Mouse (Mus musculus): ENCODE measurements around the gene Exph5.
A peak's percentile ranks its signal among the peaks of the same experiment; 100 is the strongest.

Gene Exph5

DNA sequence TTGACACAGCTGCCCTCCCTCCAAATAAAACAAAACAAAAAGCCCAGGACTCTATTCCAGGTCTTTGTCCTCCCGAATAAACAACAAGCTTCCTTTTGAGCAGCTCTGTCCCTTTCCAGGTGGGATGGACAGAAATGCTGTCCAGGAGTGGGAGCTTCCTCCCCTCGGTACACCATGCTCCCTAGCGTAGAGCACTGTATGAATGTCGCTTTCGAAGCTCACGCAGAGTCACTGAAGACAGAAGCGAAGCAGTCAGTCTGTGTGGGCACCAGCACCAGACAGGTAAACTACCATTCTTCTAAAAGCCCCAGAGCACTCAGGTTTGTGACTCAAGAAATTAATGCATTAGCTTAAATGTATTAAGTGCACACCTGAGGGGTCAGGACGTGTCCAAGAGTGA is 20.2 kb downstream of the Exph5 start:
- no peak for DNase-seq

DNA sequence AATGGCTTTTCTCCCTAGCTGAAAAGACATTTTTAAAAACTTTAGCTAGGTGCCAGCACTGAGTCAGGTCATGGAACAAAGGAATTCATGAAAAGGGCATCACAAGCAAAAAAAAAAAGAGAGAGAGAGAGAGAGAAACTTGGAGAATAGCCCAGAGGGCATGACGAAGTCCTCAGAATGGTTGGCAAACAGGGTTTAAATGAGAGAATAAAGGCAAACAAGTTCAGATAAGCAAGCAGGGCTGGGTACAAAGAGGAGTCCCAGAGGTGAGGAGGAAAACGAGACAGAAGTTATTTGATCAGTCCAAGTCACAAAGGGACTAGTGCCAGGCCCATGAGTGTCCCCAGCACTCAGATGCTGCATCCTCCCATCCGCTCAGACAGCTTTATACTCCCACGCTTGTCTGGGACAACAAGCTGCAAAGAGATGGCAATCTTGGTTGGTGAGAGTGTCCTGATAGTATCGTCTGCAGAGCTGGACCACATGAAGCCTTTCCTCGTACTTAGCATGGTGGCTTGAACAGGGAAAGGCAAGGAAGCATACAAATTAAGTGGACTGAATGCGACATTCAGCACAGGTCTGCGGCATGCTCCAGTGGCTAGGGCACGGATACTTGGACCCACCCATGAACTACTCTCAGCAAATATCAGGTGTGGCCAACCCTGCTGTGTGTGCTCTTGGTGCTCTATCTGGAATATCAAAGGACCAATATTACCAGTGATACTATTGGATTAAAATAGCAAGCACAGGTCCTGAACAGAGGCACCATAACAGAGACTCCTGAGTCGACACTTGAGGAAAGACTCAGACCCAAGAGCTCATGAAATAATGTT is 22.2 kb downstream of the Exph5 start:
- DNase-seq: no peak

DNA sequence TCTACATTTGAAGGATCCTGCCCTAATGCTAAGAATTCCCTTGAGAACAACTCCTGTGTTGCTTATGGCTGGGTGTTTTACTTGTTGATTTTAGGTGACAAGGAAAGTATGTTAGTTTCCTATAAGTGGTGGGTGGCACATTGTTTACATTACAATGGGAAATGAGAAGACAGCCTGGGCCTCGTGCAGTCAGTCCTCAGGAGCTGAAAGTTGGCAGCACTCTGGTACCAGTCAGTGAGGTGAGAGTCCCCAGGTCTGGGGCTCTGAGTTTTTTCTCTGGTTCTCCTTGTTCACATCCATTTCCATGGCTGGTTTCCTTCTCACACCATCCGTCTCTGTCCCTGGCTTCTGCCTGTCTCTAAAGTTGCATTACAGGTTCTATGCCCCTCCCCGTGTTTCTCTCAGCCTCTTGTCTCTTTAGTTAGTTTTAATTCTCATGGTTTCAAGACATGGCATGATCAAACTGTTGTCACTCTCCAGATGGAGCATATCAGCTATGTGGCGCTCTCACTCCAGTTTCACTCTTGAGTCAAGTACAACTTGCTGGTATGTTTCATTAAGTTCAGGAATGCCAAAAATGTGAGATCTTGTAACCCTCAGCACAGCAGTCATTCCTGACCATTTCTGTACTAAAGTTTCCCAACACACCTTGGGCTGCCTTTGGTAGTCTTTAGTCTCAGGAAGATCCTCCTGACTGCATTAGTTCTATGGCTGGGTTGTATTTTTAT is 24.1 kb downstream of the Exph5 start:
- DNase-seq: peak; percentile 47

DNA sequence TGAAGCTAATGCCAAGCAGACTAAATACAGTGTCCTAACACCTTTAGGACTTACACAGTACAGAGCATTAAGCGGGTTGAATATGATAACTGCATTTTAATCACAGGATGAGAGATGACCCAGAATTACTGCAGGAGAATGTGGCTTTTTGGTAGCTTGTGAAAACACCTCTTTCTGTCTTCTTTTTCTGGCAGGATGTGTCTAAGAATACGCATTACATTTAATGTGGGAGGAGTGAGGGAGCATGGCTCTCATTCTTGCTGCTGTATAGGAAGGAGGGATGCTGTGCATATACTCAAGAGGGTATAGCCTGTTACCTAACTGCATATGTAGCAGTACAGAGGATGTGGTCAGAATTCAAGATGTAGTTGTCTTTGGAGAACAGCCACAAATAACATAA is 26.7 kb downstream of the Exph5 start:
- DNase-seq: no peak

DNA sequence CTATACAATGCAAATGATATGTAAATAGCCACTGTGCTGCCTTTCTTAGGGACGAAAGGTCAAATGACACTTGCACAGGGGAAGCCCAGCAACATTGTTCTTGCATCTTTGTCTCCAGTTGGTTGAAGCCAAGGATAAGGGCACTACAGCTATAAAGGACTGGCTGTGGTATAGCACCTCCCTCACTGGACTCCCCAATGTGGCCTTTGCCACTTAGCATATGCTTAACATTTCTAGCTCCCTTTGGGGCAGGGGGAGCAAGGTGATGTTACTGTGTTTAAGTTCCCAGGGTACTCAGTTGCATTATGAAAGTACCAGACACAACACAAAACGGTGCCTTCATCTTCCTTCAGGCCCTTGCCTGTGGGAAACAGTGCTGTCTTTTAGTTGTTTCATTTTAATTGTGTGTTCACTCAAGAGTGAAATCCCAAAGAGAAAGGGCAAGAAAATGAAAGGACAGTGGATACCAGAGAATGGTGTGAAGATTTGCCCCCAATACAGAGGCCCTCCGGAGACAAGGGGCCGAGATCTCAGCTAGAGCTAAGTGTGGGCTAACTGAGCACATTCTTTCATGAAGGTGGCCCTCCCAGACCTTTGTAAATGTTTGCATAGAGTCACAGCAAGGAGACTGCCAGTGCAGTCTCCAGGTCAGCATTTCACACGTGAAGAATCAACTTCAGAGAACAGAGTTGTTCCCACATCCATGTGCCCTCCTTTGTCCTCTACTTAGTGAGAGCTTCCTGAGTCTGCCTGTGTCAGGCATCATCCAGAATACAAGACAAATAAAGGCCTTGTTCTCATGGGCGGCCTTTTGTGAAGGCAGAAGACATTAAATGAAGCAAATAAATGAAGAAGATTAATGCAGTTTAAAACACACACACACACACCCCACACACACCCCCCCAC is 28.1 kb downstream of the Exph5 start:
- DNase-seq: no peak

DNA sequence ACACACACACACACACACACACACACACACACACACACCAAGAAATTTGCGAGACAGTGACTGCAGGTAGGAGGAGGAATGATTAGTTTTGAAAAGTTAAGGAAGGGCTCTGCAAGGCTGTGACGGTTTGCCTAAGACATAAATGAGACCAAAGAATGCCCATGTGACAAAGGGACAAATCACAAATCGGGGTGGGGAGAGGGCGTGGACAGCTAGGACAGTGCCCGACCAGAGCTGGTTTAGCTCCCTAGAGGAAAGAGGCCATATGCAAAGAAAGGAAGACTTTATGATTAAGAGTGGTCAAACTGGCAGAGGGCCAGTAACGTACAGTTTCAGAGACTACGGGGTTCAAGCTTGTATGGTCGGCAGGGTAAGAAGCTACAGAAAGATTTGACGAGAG is 28.8 kb downstream of the Exph5 start:
- DNase-seq: no peak

DNA sequence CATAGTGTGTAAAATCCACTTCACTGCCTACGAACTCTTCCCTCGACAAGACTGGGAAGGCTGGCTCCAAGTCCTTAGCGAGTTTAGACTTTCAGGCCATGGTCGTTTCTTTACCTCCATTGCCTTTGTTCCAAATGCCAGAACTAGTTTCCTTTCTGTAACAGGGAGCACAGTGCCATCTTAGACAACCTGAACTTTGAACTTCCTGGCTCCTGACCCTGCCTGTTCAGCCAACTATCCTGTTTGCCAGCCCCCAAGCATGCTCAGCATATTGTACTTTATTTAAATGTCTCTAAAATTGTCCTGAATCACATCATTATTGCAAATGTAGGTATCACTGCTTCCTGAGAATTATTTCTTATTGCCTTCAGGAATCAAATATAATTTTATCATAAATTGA is 32.0 kb downstream of the Exph5 start:
- DNase-seq: no peak

DNA sequence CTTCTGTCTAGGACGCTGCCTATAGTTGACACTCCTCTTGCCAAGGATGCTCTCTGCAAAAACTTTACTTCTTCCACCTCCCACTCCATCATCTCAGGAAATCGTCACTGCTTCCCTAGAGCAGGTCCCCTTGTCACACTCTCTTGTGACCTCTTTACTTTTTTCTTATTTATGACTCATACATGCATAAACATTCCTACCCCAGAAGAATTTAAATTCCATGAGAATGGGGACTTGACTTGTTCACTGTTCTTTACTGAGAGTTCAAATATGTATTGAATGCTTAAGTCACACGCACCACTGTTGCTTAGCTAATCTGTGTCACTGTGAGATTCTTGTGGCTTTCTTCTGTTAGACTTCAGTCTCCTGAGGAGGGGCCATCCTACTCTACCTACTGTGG is 33.7 kb downstream of the Exph5 start:
- no peak for DNase-seq

DNA sequence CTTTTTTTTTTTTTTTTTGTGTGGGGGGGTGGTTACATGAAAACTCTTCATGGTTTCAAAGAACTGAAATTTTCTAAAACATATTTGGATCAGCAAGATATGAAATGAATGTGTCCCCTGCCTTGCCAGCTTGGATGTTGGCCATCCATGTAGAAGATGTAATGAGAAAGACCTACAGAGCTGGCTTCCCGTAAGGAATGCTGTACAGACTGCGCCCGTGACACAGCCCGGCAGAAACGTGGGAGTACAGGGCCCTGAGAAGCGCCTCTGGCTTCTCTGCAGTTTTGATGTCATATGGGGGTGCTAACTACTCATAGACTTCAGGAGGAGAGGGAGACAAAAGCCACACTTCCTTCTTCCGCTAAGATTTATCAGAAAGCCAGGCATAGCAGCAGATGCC is 38.1 kb downstream of the Exph5 start:
- no peak for DNase-seq

DNA sequence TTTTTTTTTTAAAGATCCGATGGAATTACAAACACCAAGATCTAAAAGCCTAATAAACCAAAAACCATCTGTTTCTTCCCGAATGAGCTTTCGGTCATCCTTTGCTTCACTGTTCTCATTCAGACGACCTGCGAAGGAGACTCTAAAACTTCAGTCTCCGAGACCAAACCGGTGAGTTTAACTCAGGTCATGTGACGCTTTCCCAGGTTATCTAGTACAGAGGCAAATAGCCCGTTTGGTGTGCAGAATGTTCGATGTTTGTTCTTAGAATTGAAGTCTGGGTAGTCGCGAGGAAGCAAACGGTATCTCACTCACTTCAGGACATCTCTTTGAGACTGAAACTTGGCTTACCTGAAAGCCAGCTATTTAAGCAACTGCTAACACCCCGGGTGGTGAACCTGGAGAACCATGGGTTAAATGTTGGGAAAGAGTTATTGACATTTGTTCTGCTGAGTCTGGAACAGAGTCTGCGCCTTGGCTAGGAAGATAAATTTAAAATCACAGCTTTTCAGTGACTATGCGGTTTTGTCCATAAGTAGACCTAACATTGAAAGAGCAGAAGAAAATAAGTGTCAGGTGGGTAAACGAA is 39.0 kb downstream of the Exph5 start:
- DNase-seq: no peak

DNA sequence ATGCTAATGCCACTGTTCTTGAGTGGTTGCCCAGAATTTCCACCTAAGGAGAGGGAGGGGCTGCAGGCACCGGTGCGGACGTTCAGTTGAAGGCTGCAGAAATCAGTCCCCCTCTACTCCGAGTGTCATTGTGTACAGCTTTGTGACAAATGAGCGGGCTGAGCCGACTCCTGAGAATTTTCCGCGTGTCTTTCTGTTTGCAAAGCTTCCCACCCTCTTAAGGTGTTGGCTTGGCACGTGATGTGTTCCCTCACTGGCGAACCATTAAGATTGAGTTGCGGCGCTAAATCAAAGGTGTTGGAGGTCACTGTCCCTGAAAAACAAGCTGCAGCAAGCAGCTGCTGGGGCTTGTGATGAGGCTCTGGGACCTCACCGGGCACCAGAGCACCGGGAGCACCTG is 39.5 kb downstream of the Exph5 start:
- DNase-seq: peak; percentile 24

DNA sequence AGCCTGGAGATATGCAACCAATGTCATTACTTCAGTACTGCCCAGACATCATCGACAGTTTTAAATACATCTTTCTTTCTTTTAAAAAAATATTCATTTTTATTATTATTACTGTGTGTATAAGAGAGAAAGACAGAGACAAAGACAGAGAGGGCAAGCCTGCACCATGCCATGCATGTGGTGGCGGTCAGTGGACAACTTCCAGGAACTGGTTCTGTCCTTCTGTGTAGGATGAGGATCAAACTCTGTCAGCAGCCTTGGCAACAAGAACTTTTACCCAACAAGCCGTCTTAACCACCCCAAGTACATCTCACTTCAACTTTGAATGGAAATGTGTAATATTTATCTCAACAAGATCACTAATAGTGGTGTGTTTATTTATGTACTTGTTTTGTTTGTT is 40.5 kb downstream of the Exph5 start:
- DNase-seq: no peak

DNA sequence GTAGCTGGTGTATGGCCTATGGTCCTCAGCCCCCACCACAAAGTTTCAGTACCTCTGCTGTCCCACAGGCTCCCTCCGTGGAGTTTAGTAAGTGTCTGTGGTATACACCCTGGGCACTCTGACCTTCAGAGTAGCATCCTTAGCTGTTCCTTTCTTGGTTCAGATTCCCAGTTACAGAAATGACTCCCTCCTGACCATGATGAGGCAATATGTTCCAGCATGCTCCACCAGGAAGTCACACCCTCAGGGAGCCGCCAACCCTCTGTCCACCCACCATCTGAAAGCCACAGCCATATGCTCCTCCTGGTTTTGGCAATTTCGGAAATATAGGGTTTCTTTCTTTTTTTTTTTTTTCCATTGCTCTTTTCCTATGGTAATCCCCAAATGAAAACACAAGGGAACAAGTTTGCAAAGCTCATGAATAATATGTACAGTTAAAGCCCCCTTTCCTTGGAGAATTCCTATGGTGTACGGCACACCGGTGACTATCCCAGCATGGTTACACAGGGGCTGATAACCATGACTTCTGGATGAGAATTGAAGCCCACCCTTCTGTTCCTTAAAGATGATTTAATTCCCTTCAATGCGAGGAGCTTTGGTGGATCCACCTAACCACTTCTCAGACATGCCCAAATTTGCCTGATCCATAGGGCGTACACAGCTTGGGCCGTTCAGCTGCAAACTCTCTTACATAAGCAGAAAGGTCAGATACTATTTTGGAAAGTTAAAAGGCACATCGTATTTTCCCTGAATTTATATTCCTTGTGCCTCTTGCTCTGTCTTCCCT is 43.4 kb downstream of the Exph5 start:
- no peak for DNase-seq

DNA sequence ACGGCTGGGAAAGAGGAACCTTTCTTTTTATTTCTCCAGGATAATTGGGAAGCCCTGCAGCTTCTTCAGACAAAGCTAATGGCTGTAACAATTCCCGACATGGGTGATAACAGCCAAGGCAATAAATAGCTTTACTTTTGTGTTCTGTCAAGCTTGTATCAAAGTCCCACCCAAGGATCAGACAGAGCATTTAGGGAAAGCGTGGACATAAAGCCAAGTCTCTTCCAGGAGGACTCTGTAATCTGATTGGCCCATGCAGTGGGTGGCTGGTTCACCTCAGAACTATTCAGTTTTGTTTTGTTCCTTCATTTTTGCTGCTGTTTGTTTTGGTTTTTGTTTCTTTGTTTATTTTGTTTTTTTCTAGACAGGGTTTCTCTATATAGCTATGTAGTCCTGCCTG is 44.3 kb downstream of the Exph5 start:
- no peak for DNase-seq

DNA sequence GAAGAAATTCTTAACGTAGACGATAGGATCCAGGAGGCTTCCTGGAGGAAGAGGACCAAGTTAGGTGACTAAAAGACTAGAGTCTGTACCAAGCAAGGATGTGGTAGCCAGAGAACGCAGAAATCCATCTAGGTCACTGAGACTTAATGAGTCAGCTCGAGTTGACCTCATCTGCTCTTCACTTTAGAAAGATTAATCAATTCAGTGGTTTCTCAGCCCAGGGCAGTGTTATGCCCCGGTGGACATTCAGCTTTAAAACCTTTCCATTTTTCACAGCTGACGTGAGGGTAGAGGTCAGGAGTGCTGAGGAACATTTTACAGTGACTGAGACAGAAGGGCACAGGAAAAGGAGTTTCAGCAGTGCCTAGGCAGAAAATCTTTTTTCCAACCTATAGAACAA is 44.9 kb downstream of the Exph5 start:
- DNase-seq: no peak

DNA sequence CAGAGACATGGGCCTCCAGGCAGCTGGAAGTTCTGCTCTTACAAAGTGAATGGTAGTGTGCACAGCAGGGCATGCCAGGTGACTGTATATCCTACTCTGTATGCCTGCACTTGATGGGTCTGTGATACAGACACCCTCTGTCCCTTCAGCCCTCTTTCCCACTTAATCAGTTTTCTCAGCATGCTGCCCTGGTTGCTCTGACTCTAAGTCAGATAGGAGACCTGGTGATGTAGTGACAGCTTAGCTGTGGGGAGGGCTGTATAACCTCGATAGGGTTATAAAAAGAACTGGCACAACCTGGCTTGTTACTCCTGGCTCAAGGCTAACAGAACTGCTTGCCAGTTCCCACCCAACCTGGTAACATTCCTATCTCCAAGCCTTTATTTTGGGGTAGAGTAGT is 47.7 kb downstream of the Exph5 start:
- DNase-seq: no peak

DNA sequence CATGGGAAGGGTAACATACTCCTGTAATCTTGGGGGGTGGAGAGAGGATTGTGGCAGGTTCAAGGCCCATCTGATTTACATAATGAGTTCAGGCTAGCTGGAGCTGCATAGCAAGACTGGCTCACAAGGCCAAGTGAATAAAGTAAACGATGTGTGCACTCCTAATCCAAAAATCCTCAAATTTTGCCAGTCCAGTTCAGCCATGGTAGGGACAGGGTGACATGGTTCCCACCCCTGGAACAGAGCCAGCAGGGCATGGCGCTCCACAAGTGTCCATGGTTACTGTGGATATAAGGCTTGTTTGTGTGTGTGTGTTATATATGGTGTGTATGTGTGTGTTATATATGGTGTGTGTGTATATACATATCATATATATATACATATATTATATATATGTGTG is 48.9 kb downstream of the Exph5 start:
- no peak for DNase-seq

DNA sequence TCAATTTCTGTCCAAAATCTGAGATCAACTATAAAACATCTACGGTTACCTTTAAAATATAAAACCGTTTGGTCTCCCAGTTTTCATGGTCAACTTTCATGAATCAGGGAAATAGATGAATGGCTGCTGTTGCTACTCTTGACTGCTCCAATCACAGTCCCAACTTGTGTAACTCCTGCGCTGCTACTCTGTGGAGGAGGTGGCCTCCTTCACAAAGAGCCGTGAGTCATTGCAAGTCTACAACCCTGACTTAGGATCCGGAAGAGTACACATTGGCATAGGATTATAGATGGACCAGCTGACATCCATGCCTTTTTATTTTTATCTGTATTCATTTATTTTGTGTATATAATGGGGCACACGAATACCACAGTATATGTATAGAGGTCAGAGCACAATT is 50.4 kb downstream of the Exph5 start:
- no peak for DNase-seq

DNA sequence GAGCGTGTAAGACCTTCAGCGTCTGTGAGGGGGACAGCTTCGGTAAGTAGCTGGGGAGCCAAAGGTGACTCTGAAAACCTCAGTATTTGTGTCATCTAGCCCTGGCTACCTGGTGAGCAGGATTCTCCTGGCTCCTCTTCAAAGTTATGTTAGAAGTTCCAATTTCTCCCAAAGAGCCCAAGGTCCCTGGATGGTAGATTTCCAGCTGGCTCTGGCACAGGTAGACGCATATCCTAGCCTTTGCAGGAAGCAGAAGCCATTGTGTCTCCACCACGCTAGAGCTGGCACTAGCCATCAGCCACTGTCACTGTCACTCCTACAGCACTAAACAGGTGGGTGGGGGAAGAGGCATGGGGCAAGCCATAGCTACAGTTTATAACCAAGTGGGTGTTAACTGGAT is 51.7 kb downstream of the Exph5 start:
- DNase-seq: no peak

DNA sequence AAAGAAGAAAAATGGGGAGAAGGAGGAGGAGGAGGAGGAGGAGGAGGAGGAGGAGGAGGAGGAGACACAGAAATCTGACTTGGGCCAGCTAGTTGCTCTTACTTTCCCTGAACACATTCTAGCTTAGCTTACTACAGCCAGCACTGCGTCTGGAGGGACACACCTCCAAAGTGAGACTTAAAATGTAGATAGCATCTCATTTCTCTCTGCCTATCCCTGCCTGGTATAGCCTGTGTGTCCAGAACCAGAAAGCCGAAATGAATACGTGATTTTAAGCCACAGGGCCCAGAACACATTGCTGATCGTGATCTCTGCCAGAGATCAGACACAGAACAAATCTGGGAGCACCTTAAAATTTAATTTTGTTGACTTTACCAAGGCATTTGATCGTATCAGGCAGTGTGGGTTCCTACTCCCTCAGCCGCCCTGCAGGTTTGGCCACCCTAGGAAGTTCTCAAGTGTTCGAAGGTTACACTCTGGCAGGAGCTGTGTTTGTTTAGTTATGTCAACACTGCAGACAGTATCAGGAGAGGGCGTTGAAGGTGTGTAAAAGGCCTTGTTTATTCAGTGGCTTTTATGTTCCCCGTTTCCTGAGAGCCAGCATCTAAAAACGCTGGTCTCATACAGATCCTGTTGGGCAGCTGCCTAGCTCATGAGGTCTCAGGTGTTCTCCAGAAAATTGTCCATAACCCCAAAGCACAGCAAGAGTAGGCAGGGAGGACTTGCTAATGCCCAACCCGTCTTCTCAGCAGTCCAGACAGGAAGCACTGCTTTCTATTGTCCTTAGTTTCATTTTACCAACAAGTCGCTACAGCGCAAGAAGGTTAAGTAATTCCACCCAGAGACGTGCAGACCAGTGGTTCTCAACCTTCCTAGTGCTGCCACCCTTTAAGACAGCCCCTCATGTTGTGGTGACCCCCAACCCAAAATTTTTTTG is 55.0 kb downstream of the Exph5 start:
- peak; percentile 55 for DNase-seq

DNA sequence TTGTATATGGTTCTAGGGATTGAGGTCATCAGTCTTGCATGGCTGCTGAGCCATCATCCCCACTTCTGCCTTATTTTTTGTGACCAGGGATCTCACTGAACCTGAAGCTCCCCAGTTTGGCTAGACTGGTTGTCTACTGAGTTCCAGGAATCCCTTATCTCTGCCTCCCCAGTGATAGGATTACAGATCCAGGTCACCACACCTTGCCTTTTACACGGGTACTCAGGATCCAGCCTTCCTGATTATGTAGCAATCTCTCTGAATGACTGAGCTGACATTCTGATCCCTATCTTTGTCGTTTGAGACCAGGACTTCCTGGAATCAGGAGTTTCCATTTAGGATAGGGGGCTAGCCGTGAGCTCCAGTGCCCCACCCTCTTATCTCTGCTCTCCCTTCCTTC is 69.9 kb downstream of the Exph5 start:
- DNase-seq: no peak
